In the genomic region with DNA sequence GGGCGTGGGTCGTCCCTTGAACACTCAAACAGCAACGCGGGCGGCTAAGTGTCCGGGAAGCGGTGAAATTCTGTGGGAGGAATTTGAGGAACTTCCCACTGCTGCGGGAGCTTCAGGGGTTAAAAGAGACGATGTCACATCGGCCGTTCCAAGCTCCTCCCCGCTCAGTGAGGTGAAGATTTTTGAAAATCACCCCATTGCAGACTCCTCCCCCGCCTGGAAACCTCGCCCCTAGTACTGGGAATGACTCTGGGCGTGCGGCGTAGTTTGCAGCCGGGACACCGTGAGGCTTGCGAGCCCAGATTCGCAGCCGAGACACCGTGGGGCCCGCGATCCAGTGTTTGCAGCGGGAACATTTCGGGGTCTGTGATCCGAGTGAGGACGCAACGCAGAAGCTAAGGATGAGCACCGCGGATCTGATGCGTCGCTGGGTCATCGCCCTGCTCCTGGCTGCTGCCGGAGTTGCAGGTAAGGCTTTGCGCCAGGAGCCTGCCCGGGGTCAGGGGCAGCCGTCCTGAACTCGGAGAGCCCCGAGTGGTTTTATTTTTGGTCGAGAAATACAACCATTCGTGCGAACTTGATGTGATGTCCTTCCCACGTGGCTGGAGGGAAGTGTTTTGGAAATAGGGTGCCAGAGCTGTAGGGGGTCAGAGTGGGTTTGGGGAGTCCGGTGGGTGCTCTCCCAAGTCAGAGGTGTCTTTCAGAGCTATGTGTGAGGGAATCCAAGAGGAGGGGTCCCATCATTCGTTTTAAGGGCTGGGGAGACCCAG, we compare ENCODE assay signal across 8 mouse cellular contexts. TPM values are rescaled to one million over a fixed set of nuclear protein-coding genes. Genes with fewer than 3 reads are reported as not detected.
DNase-seq lines count a peak whose midpoint lies in the region; ATAC-seq and TF ChIP-seq lines count a peak whose summit lies in the region.

A gene (plus strand): TSS at position 107 of the 770 bp plus-strand sequence.

- TF ChIP-seq EP300 in CH12.LX (IDR thresholded peaks at IDR 0.05; ENCODE audit: low read length): no peak
- TF ChIP-seq EP300 in heart, postnatal 0 days (IDR thresholded peaks at IDR 0.05; ENCODE audit: low read depth): no peak; the same call in 1 of the 2 replicates

- no peaks in the 10 kb centered on the region for H3K27me3 ChIP-seq in CH12.LX (replicated peaks)
- H3K27me3 ChIP-seq in forebrain, embryonic 12.5 days: no peaks in the 10 kb centered on the region
- no peaks in the 10 kb centered on the region for H3K27me3 ChIP-seq in heart, postnatal 0 days (ENCODE audit: control insufficient read depth, insufficient read depth, low read length)
- H3K27me3 ChIP-seq in liver, embryonic 16.5 days (ENCODE audit: control insufficient read depth, insufficient read depth, low read depth, low read length): no peaks in the 10 kb centered on the region
- no peaks in the 10 kb centered on the region for H3K27me3 ChIP-seq in neural tube, embryonic 13.5 days

- dilution Hi-C loops in CH12.LX (cut with MboI; ENCODE audit: extremely low pct_ligation_motif_present, extremely low pct_unique_long_range_greater_than_20kb, low sequenced_read_pairs): no loop called here

- H3K4me1 ChIP-seq in CH12.LX (ENCODE audit: control insufficient read depth in 1 of 2, insufficient read depth in 2 of 2): peaks cover 6 to 67% of the 10 kb centered on the region in 2 experiments
- peaks cover 29% of the 10 kb centered on the region for H3K4me1 ChIP-seq in forebrain, embryonic 12.5 days
- peaks cover 23% of the 10 kb centered on the region; the same call in 1 of the 2 replicates for H3K4me1 ChIP-seq in heart, postnatal 0 days (ENCODE audit: control insufficient read depth, insufficient read depth)
- peaks cover 44% of the 10 kb centered on the region for H3K4me1 ChIP-seq in liver, embryonic 16.5 days (ENCODE audit: control insufficient read depth, low read depth, low read length)
- H3K4me1 ChIP-seq in neural tube, embryonic 13.5 days (replicated peaks): peaks cover 35% of the 10 kb centered on the region

- WGBS in forebrain, embryonic 12.5 days: under 1% methylated on average over 47 of the region's 47 CpGs
- under 1% methylated on average over 47 of the region's 47 CpGs for WGBS in heart, postnatal 0 days
- 0% methylated on average over 47 of the region's 47 CpGs for whole genome bisulfite sequencing in liver, embryonic 16.5 days (ENCODE audit: insufficient replicate concordance)
- WGBS in neural tube, embryonic 13.5 days: under 1% methylated on average over 47 of the region's 47 CpGs

- TF ChIP-seq CTCF in CH12.LX (conservative IDR thresholded peaks at IDR 0.05 in 1 of 2, IDR thresholded peaks at IDR 0.05 in 1 of 2; ENCODE audit: low read depth in 2 of 2, low read length in 2 of 2): no peak
- TF ChIP-seq CTCF in heart, postnatal 0 days (IDR thresholded peaks at IDR 0.05; ENCODE audit: low read depth): no peak

- TF ChIP-seq RAD21 in CH12.LX (IDR thresholded peaks at IDR 0.05; ENCODE audit: low read depth, low read length): no peak

- TF ChIP-seq POLR2A in CH12.LX (IDR thresholded peaks at IDR 0.05; ENCODE audit: low read depth, low read length): peak; percentile 71

- peak within 1 kb of the TSS; percentile 67 for H3K4me2 ChIP-seq in CH12.LX (ENCODE audit: insufficient read depth, low read depth, poor library complexity, severe bottlenecking)
- peak within 1 kb of the TSS; percentile 59 for H3K4me2 ChIP-seq in forebrain, embryonic 12.5 days
- peak within 1 kb of the TSS; percentile 97 for H3K4me2 ChIP-seq in heart, postnatal 0 days (ENCODE audit: low read depth, low read length)
- peak within 1 kb of the TSS; percentile 97 for H3K4me2 ChIP-seq in liver, embryonic 16.5 days (ENCODE audit: low read depth, low read length)
- peak within 1 kb of the TSS; percentile 82 for H3K4me2 ChIP-seq in neural tube, embryonic 13.5 days

- DNase-seq in CH12.LX (ENCODE audit: extremely low read depth): peak; percentile 93
- peak; percentile 94 for DNase-seq in c-Kit-positive CD71-positive TER-119-negative erythroid progenitor cells, embryonic 14.5 days (ENCODE audit: low read depth)
- peak; percentile 96 for DNase-seq in heart, postnatal 0 days (ENCODE audit: low spot score)
- peak; percentile 90 to 95 for DNase-seq in kidney, postnatal 4 days
- DNase-seq in testis, postnatal 10 days (ENCODE audit: low spot score): peak; percentile 91

- peak within 1 kb of the TSS; percentile 83 to 90 (median 85) for H3K4me3 ChIP-seq in CH12.LX (replicated peaks in 1 of 3; ENCODE audit: low read depth in 2 of 3, low read length in 2 of 3, poor library complexity in 1 of 3)
- peak within 1 kb of the TSS; percentile 75 for H3K4me3 ChIP-seq in forebrain, embryonic 12.5 days (replicated peaks)
- peak within 1 kb of the TSS; percentile 85 for H3K4me3 ChIP-seq in heart, postnatal 0 days (ENCODE audit: low read depth, low read length)
- peak within 1 kb of the TSS; percentile 76 for H3K4me3 ChIP-seq in liver, embryonic 16.5 days (ENCODE audit: low read depth, low read length)
- peak within 1 kb of the TSS; percentile 57 for H3K4me3 ChIP-seq in neural tube, embryonic 13.5 days

- peak; percentile 82 for ATAC-seq in forebrain, embryonic 12.5 days (ENCODE audit: low FRiP score)
- ATAC-seq in heart, postnatal 0 days (ENCODE audit: insufficient read depth, low read depth): peak; percentile 89
- peak; percentile 81 for ATAC-seq in liver, embryonic 16.5 days (ENCODE audit: low read depth)
- ATAC-seq in neural tube, embryonic 13.5 days (ENCODE audit: low read depth): peak; percentile 79

- peak within 1 kb of the TSS; percentile 51 for H3K27ac ChIP-seq in CH12.LX (ENCODE audit: insufficient read depth, low read depth)
- peak within 1 kb of the TSS; percentile 97 for H3K27ac ChIP-seq in forebrain, embryonic 12.5 days
- H3K27ac ChIP-seq in heart, postnatal 0 days (ENCODE audit: low read depth): peak within 1 kb of the TSS; percentile 96
- peak within 1 kb of the TSS; percentile 88 for H3K27ac ChIP-seq in liver, embryonic 16.5 days (ENCODE audit: low read length)
- H3K27ac ChIP-seq in neural tube, embryonic 13.5 days (replicated peaks): peak within 1 kb of the TSS; percentile 89

- in situ Hi-C loops in CH12.LX (cut with MboI; ENCODE audit: low pct_ligation_motif_present, low pct_unique_long_range_greater_than_20kb, low sequenced_read_pairs): no loop called here

- H3K36me3 ChIP-seq in CH12.LX (replicated peaks in 1 of 2; ENCODE audit: control insufficient read depth in 1 of 2, insufficient read depth in 1 of 2, low read length in 1 of 2): peaks cover 0 to 33% of the 10 kb centered on the region in 2 experiments
- peaks cover 32% of the 10 kb centered on the region for H3K36me3 ChIP-seq in forebrain, embryonic 12.5 days (replicated peaks)
- no peaks in the 10 kb centered on the region; the same call in 1 of the 2 replicates for H3K36me3 ChIP-seq in heart, postnatal 0 days (replicated peaks; ENCODE audit: control insufficient read depth, insufficient read depth, low read length)
- no peaks in the 10 kb centered on the region for H3K36me3 ChIP-seq in liver, embryonic 16.5 days (ENCODE audit: control insufficient read depth, insufficient read depth)
- no peaks in the 10 kb centered on the region for H3K36me3 ChIP-seq in neural tube, embryonic 13.5 days

- no peaks in the 10 kb centered on the region for H3K9me3 ChIP-seq in CH12.LX (replicated peaks; ENCODE audit: low read length)
- H3K9me3 ChIP-seq in forebrain, embryonic 12.5 days: no peaks in the 10 kb centered on the region
- H3K9me3 ChIP-seq in heart, postnatal 0 days (replicated peaks; ENCODE audit: control insufficient read depth, low read length): no peaks in the 10 kb centered on the region
- H3K9me3 ChIP-seq in liver, embryonic 16.5 days (replicated peaks; ENCODE audit: control insufficient read depth, low read length): no peaks in the 10 kb centered on the region
- H3K9me3 ChIP-seq in neural tube, embryonic 13.5 days: no peaks in the 10 kb centered on the region

- H3K9ac ChIP-seq in CH12.LX (ENCODE audit: insufficient read depth, low read depth): peak within 1 kb of the TSS; percentile 45
- peak within 1 kb of the TSS; percentile 79 for H3K9ac ChIP-seq in forebrain, embryonic 12.5 days
- peak within 1 kb of the TSS; percentile 65 for H3K9ac ChIP-seq in heart, postnatal 0 days (replicated peaks; ENCODE audit: low read depth, low read length)
- H3K9ac ChIP-seq in liver, embryonic 16.5 days (ENCODE audit: low read depth, low read length): peak within 1 kb of the TSS; percentile 74
- H3K9ac ChIP-seq in neural tube, embryonic 13.5 days: peak within 1 kb of the TSS; percentile 78

- peaks cover 43% of the 10 kb centered on the region for H3K79me2 ChIP-seq in CH12.LX (replicated peaks; ENCODE audit: control insufficient read depth, extremely low read depth, insufficient read depth, poor library complexity, severe bottlenecking)

TF ChIP-seq in CH12.LX, 34 proteins besides CTCF, POLR2A, EP300 and RAD21 (continues in another document):
- TF ChIP-seq NELFE (IDR thresholded peaks at IDR 0.05; ENCODE audit: low read depth, low read length): peak; percentile 57
- no peak for TF ChIP-seq CHD1 (IDR thresholded peaks at IDR 0.05; ENCODE audit: low read depth, low read length)
- TF ChIP-seq JUN (IDR thresholded peaks at IDR 0.05; ENCODE audit: insufficient read depth, low read depth, low read length): no peak
- TF ChIP-seq CHD2 (IDR thresholded peaks at IDR 0.05; ENCODE audit: low read length): peak; percentile 2; the same call in 1 of the 2 replicates
- peak; percentile 62; the same call in 1 of the 2 replicates for TF ChIP-seq MAZ (IDR thresholded peaks at IDR 0.05; ENCODE audit: low read depth, low read length)
- 0 out of 2 replicates have a peak, but pooled peaks have one; percentile 18 for TF ChIP-seq HCFC1 (IDR thresholded peaks at IDR 0.05; ENCODE audit: low read depth, low read length)
- TF ChIP-seq MEF2A (IDR thresholded peaks at IDR 0.05; ENCODE audit: borderline replicate concordance, low read depth, low read length): no peak
- no peak for TF ChIP-seq USF2 (conservative IDR thresholded peaks at IDR 0.05; ENCODE audit: low read depth, low read length)
- peak; percentile 24; the same call in 1 of the 2 replicates for TF ChIP-seq MYC (IDR thresholded peaks at IDR 0.05; ENCODE audit: low read depth, low read length)
- no peak for TF ChIP-seq ZNF384 (IDR thresholded peaks at IDR 0.05; ENCODE audit: low read depth, low read length)
- no peak; the same call in none of the 2 replicates for TF ChIP-seq IRF4 (IDR thresholded peaks at IDR 0.05; ENCODE audit: low read depth, low read length)
- TF ChIP-seq ZKSCAN1 (IDR thresholded peaks at IDR 0.05; ENCODE audit: borderline replicate concordance, low read depth, low read length): no peak

RNA-seq across cellular contexts. Expression of the gene that starts here (rescaled TPM):
- 24.9 and 28.2 TPM in 2 replicates for total RNA-seq in CH12.LX (2012; rRNA removed)
- total RNA-seq in CH12.LX (2014; rRNA removed): 18.3 and 24.0 TPM in 2 replicates
- 31.0 and 34.7 TPM in 2 replicates for polyA plus RNA-seq in CH12.LX (2012; ENCODE audit: insufficient read length, low read depth)
- 34.1 and 40.3 TPM in 2 replicates for polyA plus RNA-seq in forebrain, embryonic 12.5 days (2016; fragmentation: Nextera tagmentation; extraction: Ambion mirVana)
- total RNA-seq in heart, postnatal 0 days (2014; rRNA removed; ENCODE audit: low replicate concordance): 36.8 and 42.9 TPM in 2 replicates
- 8.0 and 10.9 TPM in 2 replicates for polyA plus RNA-seq in heart, postnatal 0 days (2015; fragmentation: Nextera tagmentation; extraction: Ambion mirVana)
- 23.9 and 29.3 TPM in 2 replicates for polyA plus RNA-seq in liver, embryonic 16.5 days (2015; fragmentation: Nextera tagmentation; extraction: Ambion mirVana)
- polyA plus RNA-seq in neural tube, embryonic 13.5 days (2015; fragmentation: Nextera tagmentation; extraction: Ambion mirVana): 13.8 and 16.1 TPM in 2 replicates

Comparison
In these comparisons a context has a peak if more than half of its experiments do, and no peak if none do; other contexts are left out.
1. Peak in every context shown above with its lines: DNase-seq, ATAC-seq, H3K4me3 ChIP-seq and H3K27ac ChIP-seq.